Mouse (Mus musculus) testis, adult 2 months (tissue): ENCODE results near the gene Tpbgl.

ENCODE experiments used
- CTCF ChIP-seq: fragments of 200-500 bp; IDR thresholded peaks from 2 replicates; pipeline ENCODE4 v1.5.1; 2012; ENCODE audit warnings: low read depth, mild to moderate bottlenecking, inconsistent platforms, low read length, moderate library complexity; ENCODE audit not compliant: control insufficient read depth, insufficient read depth, insufficient replicate concordance
- POLR2A ChIP-seq: fragments of 200-500 bp; IDR thresholded peaks from 2 replicates; pipeline ENCODE4 v1.6.1; 2012; ENCODE audit warnings: low read depth, mild to moderate bottlenecking, inconsistent platforms, low read length, moderate library complexity; ENCODE audit not compliant: control insufficient read depth

GRCm38 (mm10) chr7:99603875-99604662, 22.8 kb downstream of the Tpbgl start:
- no peak for TF ChIP-seq CTCF
- no peak for TF ChIP-seq POLR2A
